Mouse (Mus musculus) spleen, postnatal 4 days (tissue): ENCODE data around the gene Fut8.
"Not testable (repeated sequence)": the region's sequence is repeated elsewhere in the genome, so short reads cannot be mapped to it uniquely, and the experiment has no call there.

ENCODE experiments used
- DNase-seq, 2 experiments: peaks; one replicate each; pipeline ENCODE4 v3.0.0; 2022; ENCODE audit warnings: low spot score in 2 of 2

Gene Fut8

GRCm38 (mm10) chr12:77222272-77222874 is 15.6 kb upstream of the Fut8 start:
- no peak for DNase-seq

GRCm38 (mm10) chr12:77223595-77223994 is 14.3 kb upstream of the Fut8 start:
- no peak for DNase-seq

DNA sequence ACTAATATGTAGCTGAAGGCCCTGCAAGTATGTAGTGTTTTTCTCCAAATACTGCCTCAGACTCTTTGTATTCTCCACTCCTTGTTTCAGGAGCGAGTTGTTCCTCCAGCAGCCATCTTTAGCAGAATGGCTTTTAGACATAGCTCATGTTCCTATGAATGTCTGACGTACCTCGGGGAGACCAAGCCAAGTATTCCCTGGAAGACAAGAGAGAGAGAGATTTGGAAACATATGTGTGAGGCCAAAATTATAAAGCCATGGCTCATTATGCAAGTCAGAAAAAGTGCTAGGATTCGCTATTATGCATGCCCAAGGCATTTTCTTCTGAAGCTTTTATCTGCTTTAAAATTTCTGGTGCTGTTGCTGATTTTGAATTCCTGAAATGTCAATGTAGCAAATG is 13.8 kb upstream of the Fut8 start:
- DNase-seq, result no peak

DNA sequence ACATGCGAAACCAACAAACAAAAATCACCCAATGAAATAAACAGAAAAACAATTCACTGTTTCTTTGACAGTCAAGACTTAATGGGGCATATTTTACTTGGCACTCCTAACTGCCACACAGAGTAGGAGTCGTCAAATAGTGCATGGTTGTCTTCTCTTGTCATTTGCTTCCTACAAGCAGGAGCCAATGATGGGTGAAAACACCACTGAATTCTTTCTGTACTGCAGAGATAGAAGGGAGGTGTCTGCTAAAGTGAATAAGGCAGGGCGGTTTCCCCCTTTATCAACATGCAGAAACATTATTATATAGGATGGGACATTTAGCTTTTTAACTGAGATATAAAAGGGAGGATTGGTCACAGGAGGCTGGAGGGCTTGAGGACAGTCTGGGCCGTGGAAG is 13.0 kb upstream of the Fut8 start:
- no peak for DNase-seq

DNA sequence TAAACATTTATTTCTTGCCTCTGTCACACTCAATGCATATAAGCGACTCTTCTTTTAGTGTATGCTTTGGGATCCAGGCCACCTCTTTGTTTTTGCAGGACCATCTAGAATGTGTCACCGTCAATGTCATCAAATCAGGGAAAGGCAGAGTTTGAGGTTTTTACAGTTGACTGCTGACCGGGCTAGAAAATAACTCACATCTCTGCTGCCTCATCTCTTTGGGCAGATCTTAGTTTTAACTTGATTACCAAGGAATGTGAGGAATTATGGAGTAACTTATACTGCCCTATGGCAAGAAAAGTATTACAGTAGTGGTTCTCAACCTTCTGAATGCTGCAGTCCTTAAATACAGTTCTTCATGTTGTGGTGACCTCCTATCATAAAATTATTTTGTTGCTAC is 12.2 kb upstream of the Fut8 start:
- DNase-seq, result no peak

- DNase-seq, result no peak
These were observed 2.0 kb upstream of the Fut8 start for GRCm38 (mm10) chr12:77235958-77236357.

DNA sequence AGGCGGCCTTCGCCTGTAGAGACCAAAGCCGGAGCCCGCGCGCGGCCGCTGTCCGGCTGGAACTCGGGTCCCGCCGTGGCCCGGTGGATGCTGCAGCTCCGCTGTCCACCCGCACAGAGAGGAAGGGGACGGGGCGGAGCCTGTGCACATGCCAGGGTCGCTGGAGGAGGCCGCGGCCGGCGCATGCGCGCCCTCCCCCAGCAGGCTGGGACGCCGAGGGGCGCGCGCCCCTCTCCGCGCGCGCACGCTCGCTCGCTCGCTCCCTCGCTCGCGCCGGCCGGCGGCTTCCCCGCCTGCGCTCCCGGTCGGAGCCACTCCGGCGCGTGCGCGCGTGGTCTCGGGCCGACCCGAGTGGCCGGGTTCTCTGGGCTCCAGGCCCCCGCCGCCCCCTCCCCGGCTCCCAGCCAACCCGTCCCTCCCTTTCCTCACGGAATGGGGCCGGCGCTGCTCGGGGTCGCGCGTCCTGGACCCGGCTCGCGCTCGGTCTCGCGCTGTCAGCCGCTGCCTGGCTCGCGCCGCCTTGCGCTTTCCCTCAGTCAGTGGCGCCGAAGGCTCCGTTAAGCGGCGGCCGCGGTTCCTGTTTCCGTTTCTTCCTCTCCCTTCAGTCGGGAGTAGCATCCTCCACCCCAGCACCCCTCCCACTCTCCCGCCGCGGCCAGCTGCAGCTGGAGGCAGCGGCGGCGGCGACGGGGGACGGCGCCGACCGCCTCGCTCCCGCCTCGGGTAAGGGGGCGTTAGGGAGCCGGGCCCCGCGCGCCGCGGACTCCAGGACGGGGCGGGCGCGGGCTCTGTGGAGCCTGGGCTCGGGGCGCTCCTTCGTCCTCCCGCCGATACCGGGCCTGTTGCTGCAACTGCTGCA is 835 bp downstream of the Fut8 start:
- DNase-seq, result peak; percentile 85 to 93

DNA sequence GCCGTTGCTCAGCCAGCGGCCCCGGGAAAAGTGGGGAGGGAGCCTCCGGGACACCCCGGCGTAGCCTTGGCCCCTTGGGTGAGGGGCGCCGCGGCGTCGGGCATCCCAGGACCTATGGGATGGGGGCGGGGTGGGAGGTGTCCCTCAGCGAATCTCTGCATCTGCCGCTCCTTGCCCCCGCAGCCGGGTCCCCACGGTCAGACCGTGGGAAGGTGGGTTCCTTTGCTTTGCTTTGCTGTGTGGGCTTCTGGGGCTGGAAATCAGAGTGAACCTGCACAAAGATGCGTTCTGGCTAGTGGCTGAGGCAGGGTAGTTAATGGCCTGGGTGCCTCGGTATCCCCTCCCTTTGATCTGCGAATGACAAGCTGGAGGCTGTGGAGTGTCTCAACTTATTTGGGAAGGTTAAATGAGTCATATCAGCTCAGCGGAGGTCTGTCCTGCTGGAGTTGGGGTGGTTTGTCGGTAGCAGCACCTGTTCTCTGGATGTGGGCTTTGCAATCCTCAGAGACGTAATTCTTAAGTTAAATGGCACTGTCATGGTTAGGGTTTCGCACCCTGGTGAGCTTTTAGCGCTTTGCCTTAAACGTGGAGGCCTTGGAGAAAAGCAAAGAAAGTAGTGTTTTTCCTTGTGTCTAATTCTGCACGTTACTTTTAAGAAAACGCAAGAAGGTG is 1.6 kb downstream of the Fut8 start:
- peak in 1 of 2 experiments; percentile 20 for DNase-seq

DNA sequence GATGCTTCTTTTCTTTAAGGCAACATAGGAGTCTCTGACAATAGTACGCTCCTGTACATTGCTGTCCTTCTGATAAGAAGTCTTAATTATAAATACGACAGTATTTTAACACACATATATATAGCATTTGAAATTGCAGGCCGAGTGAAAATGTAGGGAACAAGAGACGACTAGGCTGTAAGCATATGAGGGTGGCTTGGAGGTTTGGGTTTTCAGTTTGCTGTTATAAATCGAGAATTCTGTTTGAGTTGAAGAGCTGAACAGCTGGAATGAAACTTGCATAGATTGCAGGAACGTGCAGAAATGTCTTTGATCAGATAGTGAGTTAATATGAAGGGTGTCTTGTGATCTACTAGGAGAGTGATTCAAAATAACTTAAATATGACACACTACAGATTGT is 2.4 kb downstream of the Fut8 start:
- no peak for DNase-seq

GRCm38 (mm10) chr12:77240839-77241238 is 2.9 kb downstream of the Fut8 start:
- no peak for DNase-seq

DNA sequence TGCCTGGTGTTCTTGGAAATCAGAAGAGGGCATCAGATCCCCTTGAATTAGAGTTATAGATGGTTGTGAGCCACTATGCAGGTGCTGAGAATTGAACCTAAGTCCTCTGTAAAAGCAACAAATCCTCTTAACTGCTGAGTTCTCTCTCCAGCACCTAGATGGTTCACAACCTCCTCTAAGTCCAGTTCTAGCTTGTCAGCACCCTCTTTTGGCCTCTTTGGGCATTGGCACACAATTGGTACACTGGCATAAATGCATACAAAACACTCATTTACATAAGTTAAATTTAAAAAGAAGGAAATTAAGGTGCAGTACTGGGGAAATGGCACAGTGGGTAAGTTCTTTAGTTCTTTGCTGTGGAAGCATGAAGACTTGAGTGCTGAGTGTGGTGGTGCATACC is 24.7 kb downstream of the Fut8 start:
- peak in 1 of 2 experiments; percentile 21 for DNase-seq

DNA sequence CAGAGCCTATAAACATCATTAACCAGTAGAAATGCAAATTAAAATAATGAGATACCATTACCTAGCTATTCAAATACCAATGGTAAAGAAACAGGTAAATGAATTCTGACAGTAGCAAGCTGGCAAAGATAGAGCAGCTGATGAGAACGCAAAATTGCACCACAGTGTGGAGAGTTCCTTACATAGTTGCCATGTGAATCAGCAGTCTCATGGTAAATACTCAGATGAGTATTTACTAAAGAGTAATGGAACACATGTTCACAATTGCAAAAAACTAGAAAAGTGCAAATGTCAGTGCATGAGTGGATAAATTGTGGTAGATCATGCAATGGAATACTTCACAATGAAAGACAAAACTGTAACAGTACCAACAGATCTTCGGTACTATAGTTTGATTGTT is 25.9 kb downstream of the Fut8 start:
- no peak for DNase-seq

GRCm38 (mm10) chr12:77270694-77271093 is 32.8 kb downstream of the Fut8 start:
- no peak for DNase-seq

DNA sequence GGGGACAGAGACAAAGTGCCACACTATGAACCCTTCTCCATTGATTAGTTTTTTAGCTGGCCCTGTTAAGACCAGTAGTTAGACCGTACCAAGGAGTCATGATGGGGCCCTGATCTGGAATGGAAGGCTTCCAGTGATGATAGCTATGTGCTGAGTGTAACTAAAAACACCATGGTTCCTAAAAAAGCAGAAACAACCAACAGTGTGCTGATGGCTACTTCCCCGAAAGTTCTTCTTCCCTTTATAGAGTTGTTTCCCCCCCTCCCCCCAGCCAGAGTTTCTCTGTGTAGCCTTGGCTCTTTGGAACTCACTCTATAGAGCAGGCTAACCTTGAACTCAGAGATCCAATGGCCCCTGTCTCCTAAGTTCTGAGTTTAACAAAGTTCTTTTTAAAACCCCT is 50.6 kb downstream of the Fut8 start:
- DNase-seq, result no peak

DNA sequence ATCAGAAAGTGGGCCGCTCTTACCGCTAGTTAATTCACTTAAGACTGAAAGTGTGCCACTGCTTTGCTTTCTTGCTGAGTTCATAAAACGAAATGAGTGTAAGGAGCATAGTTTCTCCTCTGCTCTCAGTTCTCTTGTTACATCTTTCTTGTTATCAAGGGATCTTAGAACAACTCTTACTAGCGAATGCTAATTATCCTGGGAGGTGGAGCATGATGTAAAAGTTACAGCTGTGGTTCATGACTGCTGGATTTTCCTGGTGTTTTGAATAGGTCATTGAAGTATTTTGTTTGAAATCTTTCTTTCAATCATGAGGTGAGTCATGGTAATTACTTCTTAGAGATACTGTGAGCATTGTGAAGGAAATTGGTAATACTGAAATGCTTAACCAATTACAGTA is 53.1 kb downstream of the Fut8 start:
- DNase-seq, result no peak

DNA sequence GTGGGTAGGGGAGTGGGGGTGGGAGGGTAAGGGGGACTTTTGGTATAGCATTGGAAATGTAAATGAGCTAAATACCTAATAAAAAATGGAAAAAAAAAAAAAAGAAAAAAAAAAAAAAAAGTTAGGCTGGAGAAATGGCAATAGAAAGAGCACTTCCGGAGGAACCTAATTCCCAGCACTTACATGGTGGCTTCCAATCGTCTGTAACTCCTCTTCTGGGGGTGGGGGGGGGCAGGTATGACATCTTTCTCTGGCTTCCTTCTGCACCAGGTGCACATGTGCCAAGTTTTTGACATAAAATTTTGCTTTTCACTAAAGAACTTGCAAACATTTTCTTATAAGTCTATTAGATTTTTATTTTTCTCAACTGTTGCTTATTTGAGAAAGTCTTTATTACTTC is 53.9 kb downstream of the Fut8 start:
- not testable (repeated sequence) for DNase-seq

DNA sequence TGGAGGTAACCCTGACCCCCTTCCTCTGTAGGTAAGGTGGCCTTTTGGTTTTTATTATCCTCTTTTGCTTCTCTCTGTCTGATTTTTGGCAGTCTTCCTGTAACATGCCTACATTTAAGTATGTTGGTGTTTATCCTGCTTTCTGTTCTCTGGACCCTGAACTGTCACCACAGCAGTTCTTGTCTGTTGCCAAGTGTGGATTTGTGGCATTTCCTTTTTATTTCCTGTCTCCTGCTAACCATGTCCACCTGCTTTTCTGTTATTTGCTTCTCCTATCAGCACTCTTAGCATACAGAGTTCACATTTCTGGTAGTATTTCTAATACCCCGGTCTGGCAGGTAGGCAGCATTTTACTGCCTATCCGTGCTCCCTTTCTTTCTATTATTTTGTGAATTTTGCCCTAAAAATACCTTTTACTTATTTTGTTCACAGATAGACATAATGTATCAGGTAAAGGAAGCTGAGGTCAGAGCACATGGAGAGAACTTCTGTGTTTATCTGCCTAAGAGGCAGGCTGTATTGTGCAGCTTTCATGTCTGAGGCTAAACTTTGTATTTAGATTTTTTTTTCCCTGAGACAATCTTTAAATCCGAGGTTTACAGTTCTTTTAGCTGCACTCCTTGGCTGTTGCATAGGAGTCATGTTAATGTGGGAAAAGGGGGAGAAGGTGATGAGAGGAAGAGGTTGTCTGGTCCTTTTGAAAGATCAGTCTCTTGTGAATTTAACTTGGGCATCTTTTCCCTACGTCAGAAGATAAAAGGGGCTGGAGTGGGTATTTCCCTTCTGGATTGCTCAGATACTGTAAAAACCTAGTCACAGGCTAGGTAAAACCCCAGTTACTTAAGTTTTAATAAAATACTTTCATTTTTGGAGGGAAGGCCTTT is 54.7 kb downstream of the Fut8 start:
- DNase-seq, result no peak

- no peak for DNase-seq
These were observed 58.2 kb downstream of the Fut8 start for GRCm38 (mm10) chr12:77296119-77296518.

- no peak for DNase-seq
These were observed 59.2 kb downstream of the Fut8 start for GRCm38 (mm10) chr12:77297114-77297513.

DNA sequence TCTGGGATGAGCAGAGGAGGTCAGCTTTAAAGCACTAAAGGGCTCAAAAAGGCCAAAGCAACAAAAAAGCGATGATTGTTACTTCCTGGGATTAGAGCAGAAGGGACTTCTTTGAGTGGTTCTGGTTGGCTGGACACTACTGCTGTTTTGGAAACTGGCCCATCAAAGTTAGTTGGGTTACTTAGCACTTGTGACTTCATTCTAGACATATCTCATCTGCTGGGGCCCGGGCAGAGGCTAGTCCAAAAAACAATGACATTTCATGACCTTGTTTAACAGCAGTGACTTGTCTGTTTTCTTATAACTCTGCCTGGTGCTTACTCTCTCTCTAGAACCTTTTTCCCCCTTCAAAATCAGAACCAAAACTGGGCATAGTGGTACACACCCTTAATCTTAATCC is 59.9 kb downstream of the Fut8 start:
- DNase-seq, result no peak

DNA sequence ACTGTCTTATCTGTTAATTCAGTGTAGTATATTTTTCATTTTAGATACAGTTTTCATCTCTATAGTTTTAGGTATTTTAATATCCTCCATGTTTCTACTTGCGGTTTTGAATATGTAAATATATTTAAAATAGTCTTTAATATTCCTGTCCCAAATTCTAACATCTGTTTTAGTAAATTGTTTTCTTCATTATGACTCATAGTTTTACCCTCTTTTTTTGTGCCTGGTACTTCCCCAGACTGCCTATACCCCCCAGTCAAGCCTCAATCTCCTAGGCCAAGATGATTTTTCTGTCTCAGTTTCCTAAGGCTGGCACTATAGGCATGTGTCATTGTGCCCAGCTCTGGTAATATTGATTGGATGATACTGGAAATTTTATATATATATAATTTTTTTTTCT is 64.1 kb downstream of the Fut8 start:
- no peak for DNase-seq

DNA sequence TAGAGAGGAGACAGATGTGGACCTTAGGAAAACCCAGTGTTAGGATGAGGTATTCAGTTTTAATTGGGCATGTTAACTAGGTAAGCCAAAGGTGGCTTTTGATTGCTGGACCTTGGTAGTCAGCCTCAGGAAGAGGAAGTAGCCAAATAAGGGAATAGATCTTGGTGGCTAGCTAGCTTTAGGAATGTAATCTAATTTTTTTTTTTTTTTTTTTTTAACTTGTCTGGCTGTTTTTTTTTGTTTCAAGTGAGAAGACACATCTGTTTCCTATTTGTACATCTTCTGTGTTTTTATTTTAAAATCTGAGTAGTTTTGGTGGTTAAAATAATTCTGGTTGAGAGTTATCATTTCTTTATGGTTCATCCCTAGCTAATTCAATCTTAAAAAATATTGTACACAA is 65.4 kb downstream of the Fut8 start:
- DNase-seq, result no peak
